Mouse (Mus musculus) heart, embryonic 12.5 days (tissue): ENCODE measurements around the gene Snrpn. TPM values are rescaled to one million over a fixed set of nuclear protein-coding genes. Genes with fewer than 3 reads are reported as not detected.

Experiments
- ATAC-seq: fragments of 200-750 bp; cut with Nextera tagmentation; 2 replicates; pipeline ENCODE4 v1.8.0; 2017; ENCODE audit warnings: moderate TSS enrichment, moderate library complexity; ENCODE audit not compliant: insufficient number of reproducible peaks, low FRiP score
- H3K27ac ChIP-seq: fragments of 300-500 bp; sonication (generic); 2 replicates; pipeline ENCODE4 v1.5.1; 2016; ENCODE audit warnings: mild to moderate bottlenecking, moderate library complexity; ENCODE audit not compliant: poor library complexity, severe bottlenecking
- H3K27me3 ChIP-seq: fragments of 300-500 bp; sonication (generic); replicated peaks from 2 replicates; pipeline ENCODE4 v1.6.1; 2016; ENCODE audit warnings: mild to moderate bottlenecking, moderate library complexity
- H3K36me3 ChIP-seq: fragments of 300-500 bp; sonication (generic); 2 replicates; pipeline ENCODE4 v1.6.1; 2016; ENCODE audit warnings: mild to moderate bottlenecking, moderate library complexity
- H3K4me1 ChIP-seq: fragments of 300-500 bp; sonication (generic); replicated peaks from 2 replicates; pipeline ENCODE4 v1.6.1; 2016; ENCODE audit warnings: mild to moderate bottlenecking
- H3K4me2 ChIP-seq: fragments of 300-500 bp; sonication (generic); 2 replicates; pipeline ENCODE4 v1.6.1; 2016; ENCODE audit warnings: mild to moderate bottlenecking, moderate library complexity
- H3K4me3 ChIP-seq: fragments of 300-500 bp; sonication (generic); 2 replicates; pipeline ENCODE4 v1.5.1; 2016; ENCODE audit warnings: mild to moderate bottlenecking
- H3K9ac ChIP-seq: fragments of 300-500 bp; sonication (generic); 2 replicates; pipeline ENCODE4 v1.6.1; 2016; ENCODE audit warnings: mild to moderate bottlenecking, moderate library complexity
- H3K9me3 ChIP-seq: fragments of 300-500 bp; sonication (generic); replicated peaks from 2 replicates; pipeline ENCODE4 v1.6.1; 2016; ENCODE audit warnings: mild to moderate bottlenecking, moderate library complexity
- WGBS: fragments of 180-500 bp; shearing (Covaris S2); methylation state at CpG from one replicate; pipeline ENCODE4 v1.1.7; 2016; 5-methylcytosine and 5-hydroxymethylcytosine counted together
- polyA plus RNA-seq: library from polyadenylated mRNA; unstranded; fragments of >200 nt; fragmentation: Nextera tagmentation; extraction: Ambion mirVana; gene quantifications from 2 replicates; pipeline ENCODE4 v1.2.1, GENCODE M21; 2016

Gene Snrpn
- polyA plus RNA-seq, 1 experiment from 2014 or later, result 58.6 TPM

DNA sequence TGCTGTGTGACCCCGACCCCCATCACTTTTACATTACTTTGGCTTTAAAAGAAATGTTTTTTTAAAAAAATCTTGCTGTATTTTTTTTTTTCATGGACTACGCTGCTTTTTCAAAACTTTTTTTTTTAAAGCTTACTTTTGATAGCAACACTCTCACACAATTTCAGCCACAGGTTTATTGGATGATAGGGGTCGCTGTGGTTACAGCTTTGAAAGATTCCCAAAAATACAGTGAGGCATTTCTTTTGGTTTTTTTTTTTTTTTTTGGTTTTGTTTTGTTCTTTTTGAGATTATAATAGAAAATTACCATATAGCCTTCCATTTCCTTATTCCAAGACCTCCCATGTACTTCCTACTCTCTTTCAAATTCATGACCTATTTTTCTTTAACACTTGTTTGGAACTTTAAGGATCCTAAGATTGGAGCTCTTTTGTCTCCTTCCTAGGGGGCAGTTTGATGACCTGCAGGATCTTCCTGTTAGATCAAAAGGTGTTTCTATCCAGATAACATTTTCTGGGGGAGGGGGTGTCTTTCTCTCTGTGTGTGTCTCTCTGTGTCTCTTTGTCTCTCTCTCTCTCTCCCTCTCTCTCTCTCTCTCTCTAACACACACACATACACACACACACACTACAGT lies 132.2 kb downstream of the Snrpn start:
- Histone ChIP-seq H3K27me3 (no peaks in the 10 kb centered on the region), H3K4me1 (peaks cover 3% of the 10 kb centered on the region; the same call in 1 of the 2 replicates), H3K36me3 (no peaks in the 10 kb centered on the region), H3K9me3 (peaks cover 23% of the 10 kb centered on the region), H3K27ac (no peak overlapping the region), H3K4me2 (no peak overlapping the region), H3K9ac (no peak overlapping the region), H3K4me3 (no peak overlapping the region)
- no peak for ATAC-seq
- 40% methylated on average over 3 of the region's 3 CpGs for WGBS

DNA sequence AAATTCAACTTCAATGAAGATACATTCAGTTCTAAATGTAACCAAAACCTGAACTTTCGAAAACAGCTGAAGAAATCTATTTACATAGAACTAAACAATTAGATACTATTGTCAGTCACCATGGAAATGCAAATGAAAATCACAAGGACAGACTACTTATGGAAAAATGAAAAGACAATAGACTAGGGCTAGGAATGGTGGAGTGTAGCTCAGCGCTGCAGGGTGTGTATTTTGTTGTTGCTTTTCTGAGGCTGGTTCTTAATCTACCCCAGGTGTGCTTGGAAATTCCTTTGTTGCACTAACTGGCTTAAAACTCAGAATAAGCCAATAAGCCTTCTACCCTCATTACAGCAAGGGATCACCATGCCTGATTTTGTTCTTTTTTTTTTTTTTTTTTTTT lies 133.8 kb downstream of the Snrpn start:
- Histone ChIP-seq H3K9me3 (peaks cover 25% of the 10 kb centered on the region), H3K36me3 (no peaks in the 10 kb centered on the region), H3K9ac (no peak overlapping the region), H3K4me1 (peaks cover 3% of the 10 kb centered on the region; the same call in 1 of the 2 replicates), H3K27ac (no peak overlapping the region), H3K4me2 (no peak overlapping the region), H3K4me3 (no peak overlapping the region), H3K27me3 (no peaks in the 10 kb centered on the region)
- ATAC-seq, result no peak
- 55% methylated on average over 2 of the region's 2 CpGs for WGBS

DNA sequence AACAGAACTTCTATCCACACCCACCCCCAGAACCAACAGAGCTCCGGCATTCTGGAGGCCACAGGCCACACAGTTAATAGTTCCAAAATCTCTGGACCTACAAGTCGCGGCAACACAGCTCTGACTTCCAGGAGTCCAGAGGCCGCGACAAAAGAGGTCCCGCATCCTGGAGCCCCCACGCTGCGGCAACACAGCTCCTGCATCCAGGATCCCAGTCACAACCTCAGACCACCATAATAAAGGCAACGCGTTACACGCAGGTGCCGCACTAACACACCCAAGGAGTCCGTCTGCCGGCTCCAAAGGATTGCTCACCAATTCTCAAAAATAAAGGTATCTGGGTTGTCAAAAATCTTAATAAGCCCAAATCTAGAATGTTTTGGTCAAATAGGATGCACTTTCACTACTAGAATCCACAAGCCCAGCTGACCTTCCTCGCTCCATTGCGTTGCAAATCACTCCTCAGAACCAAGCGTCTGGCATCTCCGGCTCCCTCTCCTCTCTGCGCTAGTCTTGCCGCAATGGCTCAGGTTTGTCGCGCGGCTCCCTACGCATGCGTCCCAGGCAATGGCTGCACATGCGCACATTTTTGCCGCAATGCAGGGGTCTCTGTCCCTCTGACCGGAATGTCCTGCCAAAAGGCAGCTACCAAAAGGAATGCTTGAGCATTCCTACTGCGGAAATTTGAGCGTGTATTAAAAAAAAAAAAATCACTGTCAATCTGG lies 135.3 kb downstream of the Snrpn start, which contains the start of the genes Snurf and Gm38393:
Gene Snurf (minus strand): TSS at position 444 of the 725 bp plus-strand sequence.
Gene Gm38393 (minus strand): TSS at position 459 of the 725 bp plus-strand sequence.
- Histone ChIP-seq H3K36me3 (no peaks in the 10 kb centered on the region), H3K9me3 (peaks cover 25% of the 10 kb centered on the region), H3K4me3 (peak within 1 kb of the TSS; percentile 58), H3K27me3 (no peaks in the 10 kb centered on the region), H3K27ac (peak within 1 kb of the TSS; percentile 54), H3K4me2 (peak within 1 kb of the TSS; percentile 73), H3K9ac (peak within 1 kb of the TSS; percentile 75), H3K4me1 (peaks cover 3% of the 10 kb centered on the region; the same call in 1 of the 2 replicates)
- 49% methylated on average over 30 of the region's 30 CpGs for WGBS
- ATAC-seq, result peak; percentile 72

DNA sequence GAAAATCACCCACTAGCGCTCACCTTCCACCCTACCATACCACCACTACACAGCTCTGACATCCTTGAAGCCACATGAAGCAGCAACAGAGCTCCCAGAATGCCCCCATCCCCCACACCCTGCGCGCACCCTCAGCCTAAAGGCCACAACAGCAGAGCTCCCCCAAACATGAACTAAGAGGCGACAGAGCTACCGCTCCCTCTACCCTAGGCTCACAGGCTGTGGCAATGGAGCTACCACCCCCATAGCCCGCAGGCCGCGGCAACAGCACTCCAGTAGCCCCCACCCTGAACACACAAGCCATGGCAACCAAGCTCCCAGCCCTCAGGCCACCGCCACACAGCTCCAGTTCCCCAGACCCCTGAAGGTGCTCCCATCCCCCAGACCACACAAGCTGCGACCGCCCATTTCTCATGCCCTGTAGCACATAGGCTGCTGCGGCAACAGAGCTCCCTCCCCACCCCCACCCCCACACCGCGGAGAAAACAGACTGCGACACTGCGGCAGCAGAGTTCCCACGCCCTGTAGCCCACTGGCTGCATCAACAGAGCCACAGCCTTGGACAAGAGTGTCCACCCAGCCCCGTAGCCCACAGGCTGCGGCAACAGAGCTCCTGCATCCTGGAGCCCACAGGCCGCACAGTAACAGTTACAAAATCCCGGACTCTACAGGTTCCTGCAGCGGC lies 136.0 kb downstream of the Snrpn start:
- Histone ChIP-seq H3K4me3 (peak overlapping the region; percentile 58), H3K9me3 (peaks cover 25% of the 10 kb centered on the region), H3K36me3 (no peaks in the 10 kb centered on the region), H3K4me2 (peak overlapping the region; percentile 73), H3K4me1 (peaks cover 3% of the 10 kb centered on the region; the same call in 1 of the 2 replicates), H3K27me3 (no peaks in the 10 kb centered on the region), H3K27ac (peak overlapping the region; percentile 54), H3K9ac (peak overlapping the region; percentile 75)
- 51% methylated on average over 22 of the region's 22 CpGs for WGBS
- ATAC-seq, result peak; percentile 81

DNA sequence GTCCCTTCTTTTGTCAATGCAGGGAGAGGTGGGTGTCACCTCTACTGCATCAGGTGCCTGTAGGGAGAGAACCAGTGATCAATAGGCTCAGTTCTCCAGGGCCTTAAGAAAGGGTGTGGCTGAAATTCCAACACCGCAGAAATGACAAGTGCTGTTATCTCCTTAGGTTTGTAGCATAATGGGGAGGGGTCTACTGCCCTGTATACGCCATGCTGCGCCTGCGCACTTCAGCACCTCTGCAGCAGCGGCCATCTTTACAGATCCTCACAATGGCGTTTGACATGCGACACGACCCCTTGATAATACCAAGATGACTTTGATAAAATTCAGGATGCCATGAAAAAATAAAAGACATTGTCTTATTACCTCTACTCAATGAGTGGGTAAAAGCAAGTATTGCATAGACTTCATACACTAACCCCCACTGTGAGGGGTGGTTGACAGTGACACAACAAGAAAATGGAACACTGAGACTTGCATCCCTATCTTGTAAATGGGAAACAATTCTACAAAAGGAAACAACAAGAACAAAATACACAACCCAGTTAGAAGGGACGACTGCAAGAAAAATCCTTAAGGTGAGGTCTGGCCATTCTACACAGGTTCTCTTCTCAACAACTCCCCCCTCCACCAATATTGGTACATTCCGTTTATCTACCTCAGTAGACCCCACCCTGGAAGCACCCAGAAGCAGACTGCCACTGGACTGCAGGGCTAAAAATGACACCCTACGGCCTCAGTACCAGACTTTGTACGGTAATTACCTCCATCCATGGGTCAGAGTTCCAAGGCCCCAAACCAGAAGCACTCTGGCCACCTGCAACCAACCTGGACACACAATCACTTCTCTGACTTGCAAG lies 136.8 kb downstream of the Snrpn start:
- Histone ChIP-seq H3K4me3 (peak overlapping the region; percentile 58), H3K36me3 (no peaks in the 10 kb centered on the region), H3K9me3 (peaks cover 25% of the 10 kb centered on the region), H3K4me1 (peaks cover 3% of the 10 kb centered on the region; the same call in 1 of the 2 replicates), H3K4me2 (peak overlapping the region; percentile 73), H3K27ac (no peak overlapping the region), H3K27me3 (no peaks in the 10 kb centered on the region), H3K9ac (peak overlapping the region; percentile 75)
- WGBS, result 57% methylated on average over 12 of the region's 12 CpGs
- ATAC-seq, result peak; percentile 63; the same call in 1 of the 2 replicates

DNA sequence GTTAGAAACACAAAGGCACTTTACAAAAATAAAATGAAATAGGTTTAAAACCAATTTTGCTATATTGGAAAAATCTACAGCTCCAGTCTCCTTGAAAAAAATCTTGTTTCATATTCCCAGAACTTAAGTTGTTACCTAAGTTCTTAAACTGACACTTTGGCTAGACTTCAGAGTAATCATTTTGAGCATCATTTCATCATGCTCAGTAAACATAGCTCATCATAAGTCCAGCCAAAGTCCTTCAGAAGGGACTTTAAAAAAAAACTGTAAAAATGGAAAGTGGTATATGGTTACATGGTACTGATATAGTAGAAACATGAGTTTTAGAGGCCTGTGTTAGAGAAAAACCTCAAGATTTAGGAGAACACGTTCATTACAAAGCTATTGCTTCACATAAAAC lies 161.4 kb downstream of the Snrpn start:
- Histone ChIP-seq H3K36me3 (no peaks in the 10 kb centered on the region), H3K9me3 (no peaks in the 10 kb centered on the region; the same call in 1 of the 2 replicates), H3K4me3 (no peak overlapping the region), H3K4me1 (no peaks in the 10 kb centered on the region), H3K27ac (no peak overlapping the region), H3K9ac (no peak overlapping the region), H3K4me2 (no peak overlapping the region), H3K27me3 (no peaks in the 10 kb centered on the region)
- WGBS, result 65% methylated on average over 1 of the region's 1 CpGs
- no peak for ATAC-seq

Other genes starting within 250 kb of the Snrpn start
- gene Snurf, start 135.2 kb downstream of the Snrpn start, polyA plus RNA-seq, result 41.2 and 46.1 TPM in 2 replicates
- 0.19 and 0.64 TPM in 2 replicates for gene Gm38393, start 135.2 kb downstream of the Snrpn start, polyA plus RNA-seq